Mouse (Mus musculus) liver, embryonic 15.5 days (tissue): ENCODE results near the gene Rpf1. TPM values are rescaled to one million over a fixed set of nuclear protein-coding genes. Genes with fewer than 3 reads are reported as not detected.

Experiments used
- ATAC-seq: fragments of 200-750 bp; cut with Nextera tagmentation; 2 replicates; pipeline ENCODE4 v1.8.0; 2017; ENCODE audit warnings: moderate number of reproducible peaks, mild to moderate bottlenecking, moderate library complexity; ENCODE audit not compliant: insufficient read depth
- H3K27ac ChIP-seq: fragments of 300-500 bp; sonication (generic); replicated peaks from 2 replicates; pipeline ENCODE4 v1.5.1; 2015; ENCODE audit warnings: mild to moderate bottlenecking, inconsistent platforms
- H3K27me3 ChIP-seq: fragments of 300-500 bp; sonication (generic); 2 replicates; pipeline ENCODE4 v1.6.1; 2015; ENCODE audit warnings: mild to moderate bottlenecking, inconsistent platforms
- H3K36me3 ChIP-seq: fragments of 300-500 bp; sonication (generic); replicated peaks from 2 replicates; pipeline ENCODE4 v1.6.1; 2015; ENCODE audit warnings: moderate library complexity, mild to moderate bottlenecking, inconsistent platforms
- H3K4me1 ChIP-seq: fragments of 300-500 bp; sonication (generic); replicated peaks from 2 replicates; pipeline ENCODE4 v1.6.1; 2015; ENCODE audit warnings: inconsistent platforms
- H3K4me2 ChIP-seq: fragments of 300-500 bp; sonication (generic); 2 replicates; pipeline ENCODE4 v1.6.1; 2015; ENCODE audit warnings: moderate library complexity, mild to moderate bottlenecking, inconsistent platforms
- H3K4me3 ChIP-seq: fragments of 300-500 bp; sonication (generic); replicated peaks from 2 replicates; pipeline ENCODE4 v1.5.1; 2015; ENCODE audit warnings: mild to moderate bottlenecking, inconsistent platforms
- H3K9ac ChIP-seq: fragments of 300-500 bp; sonication (generic); 2 replicates; pipeline ENCODE4 v1.6.1; 2015; ENCODE audit warnings: moderate library complexity, mild to moderate bottlenecking, inconsistent platforms
- H3K9me3 ChIP-seq: fragments of 300-500 bp; sonication (generic); replicated peaks from 2 replicates; pipeline ENCODE4 v1.6.1; 2016; ENCODE audit warnings: inconsistent platforms
- WGBS: fragments of 180-500 bp; shearing (Covaris S2); methylation state at CpG from one replicate; pipeline ENCODE4 v1.1.7; 2015; ENCODE audit warnings: mixed read lengths; ENCODE audit not compliant: insufficient replicate concordance; 5-methylcytosine and 5-hydroxymethylcytosine counted together
- polyA plus RNA-seq: library from polyadenylated mRNA; unstranded; fragments of >200 nt; fragmentation: Nextera tagmentation; extraction: Ambion mirVana; gene quantifications from 2 replicates; pipeline ENCODE4 v1.2.1, GENCODE M21; 2015

Gene Rpf1
- 25.7 and 25.9 TPM in 2 replicates for polyA plus RNA-seq

- under 1% methylated on average over 68 of the region's 82 CpGs for WGBS
- Histone ChIP-seq H3K4me2 (peak within 1 kb of the TSS; percentile 88), H3K36me3 (peaks cover 21% of the 10 kb centered on the region), H3K9ac (peak within 1 kb of the TSS; percentile 74), H3K9me3 (no peaks in the 10 kb centered on the region), H3K4me1 (peaks cover 19% of the 10 kb centered on the region), H3K4me3 (peak within 1 kb of the TSS; percentile 92), H3K27me3 (peaks cover 8% of the 10 kb centered on the region), H3K27ac (peak within 1 kb of the TSS; percentile 95)
- peak; percentile 95 for ATAC-seq
Measured at GRCm38 (mm10) chr3:146520798-146521651, at the start of gene Rpf1. Rpf1 (minus strand) TSS chr3:146521429.

GRCm38 (mm10) chr3:146570939-146571338 is 49.7 kb upstream of the Rpf1 start:
- H3K36me3 ChIP-seq = no peaks in the 10 kb centered on the region
- H3K27me3 ChIP-seq = no peaks in the 10 kb centered on the region
- no peak overlapping the region for H3K4me2 ChIP-seq
- no peak for ATAC-seq
- peak overlapping the region; percentile 57 for H3K27ac ChIP-seq
- 64% methylated on average over 6 of the region's 6 CpGs for WGBS
- H3K4me1 ChIP-seq = no peaks in the 10 kb centered on the region
- no peaks in the 10 kb centered on the region for H3K9me3 ChIP-seq
- no peak overlapping the region for H3K4me3 ChIP-seq
- no peak overlapping the region for H3K9ac ChIP-seq

- H3K9me3 ChIP-seq = no peaks in the 10 kb centered on the region
- H3K4me1 ChIP-seq = no peaks in the 10 kb centered on the region
- peak; percentile 81 for ATAC-seq
- no peak within 1 kb of the TSS for H3K4me3 ChIP-seq
- H3K9ac ChIP-seq = no peak within 1 kb of the TSS
- no peaks in the 10 kb centered on the region for H3K27me3 ChIP-seq
- WGBS = 59% methylated on average over 10 of the region's 10 CpGs
- H3K4me2 ChIP-seq = peak within 1 kb of the TSS; percentile 23; the same call in 1 of the 2 replicates
- peak within 1 kb of the TSS; percentile 57 for H3K27ac ChIP-seq
- H3K36me3 ChIP-seq = no peaks in the 10 kb centered on the region
Measured at GRCm38 (mm10) chr3:146570148-146570782, 49.0 kb upstream of the Rpf1 start, which contains the start of gene Uox. Uox (plus strand) TSS chr3:146570426.

- H3K4me1 ChIP-seq = no peaks in the 10 kb centered on the region
- H3K27me3 ChIP-seq = no peaks in the 10 kb centered on the region
- no peak overlapping the region for H3K4me3 ChIP-seq
- peak overlapping the region; percentile 56 for H3K27ac ChIP-seq
- H3K9ac ChIP-seq = no peak overlapping the region
- no peak for ATAC-seq
- no peaks in the 10 kb centered on the region for H3K36me3 ChIP-seq
- H3K9me3 ChIP-seq = no peaks in the 10 kb centered on the region
- no peak overlapping the region for H3K4me2 ChIP-seq
- 52% methylated on average over 3 of the region's 3 CpGs for WGBS
Measured at GRCm38 (mm10) chr3:146569594-146569993, 48.4 kb upstream of the Rpf1 start.

- WGBS = 47% methylated on average over 9 of the region's 9 CpGs
- no peak overlapping the region for H3K9ac ChIP-seq
Measured at GRCm38 (mm10) chr3:146567884-146568530, 46.8 kb upstream of the Rpf1 start.

GRCm38 (mm10) chr3:146567366-146567765 is 46.1 kb upstream of the Rpf1 start:
- no peaks in the 10 kb centered on the region for H3K9me3 ChIP-seq
- no peaks in the 10 kb centered on the region for H3K27me3 ChIP-seq
- H3K36me3 ChIP-seq = no peaks in the 10 kb centered on the region
- WGBS = 69% methylated on average over 7 of the region's 7 CpGs
- no peak for ATAC-seq
- H3K27ac ChIP-seq = no peak overlapping the region
- H3K4me1 ChIP-seq = no peaks in the 10 kb centered on the region
- H3K4me2 ChIP-seq = no peak overlapping the region
- no peak overlapping the region for H3K4me3 ChIP-seq
- no peak overlapping the region for H3K9ac ChIP-seq

More at GRCm38 (mm10) chr3:146567884-146568530, 46.8 kb upstream of the Rpf1 start:
- H3K27ac ChIP-seq = no peak overlapping the region
- peak; percentile 38; the same call in 1 of the 2 replicates for ATAC-seq
- H3K4me1 ChIP-seq = no peaks in the 10 kb centered on the region
- H3K27me3 ChIP-seq = no peaks in the 10 kb centered on the region
- no peaks in the 10 kb centered on the region for H3K9me3 ChIP-seq
- H3K4me2 ChIP-seq = no peak overlapping the region
- no peaks in the 10 kb centered on the region for H3K36me3 ChIP-seq
- H3K4me3 ChIP-seq = no peak overlapping the region

- Histone ChIP-seq H3K36me3 (no peaks in the 10 kb centered on the region), H3K9me3 (no peaks in the 10 kb centered on the region), H3K4me2 (no peak overlapping the region), H3K27me3 (no peaks in the 10 kb centered on the region), H3K4me3 (no peak overlapping the region), H3K4me1 (no peaks in the 10 kb centered on the region), H3K9ac (no peak overlapping the region), H3K27ac (no peak overlapping the region)
- no peak for ATAC-seq
- 64% methylated on average over 1 of the region's 1 CpGs for WGBS
Measured at GRCm38 (mm10) chr3:146565065-146565411, 43.8 kb upstream of the Rpf1 start.

- no peak overlapping the region for H3K4me2 ChIP-seq
- ATAC-seq = no peak
- no peak overlapping the region for H3K4me3 ChIP-seq
- H3K9ac ChIP-seq = no peak overlapping the region
- 40% methylated on average over 14 of the region's 14 CpGs for WGBS
- no peaks in the 10 kb centered on the region for H3K36me3 ChIP-seq
- H3K9me3 ChIP-seq = no peaks in the 10 kb centered on the region
- no peak overlapping the region for H3K27ac ChIP-seq
- no peaks in the 10 kb centered on the region for H3K27me3 ChIP-seq
- H3K4me1 ChIP-seq = no peaks in the 10 kb centered on the region
Measured at GRCm38 (mm10) chr3:146564268-146565064, 43.2 kb upstream of the Rpf1 start.

GRCm38 (mm10) chr3:146562936-146563335 is 41.7 kb upstream of the Rpf1 start:
- Histone ChIP-seq H3K4me2 (no peak overlapping the region), H3K36me3 (no peaks in the 10 kb centered on the region), H3K27ac (no peak overlapping the region), H3K4me1 (no peaks in the 10 kb centered on the region), H3K9ac (no peak overlapping the region), H3K4me3 (no peak overlapping the region), H3K9me3 (no peaks in the 10 kb centered on the region), H3K27me3 (no peaks in the 10 kb centered on the region)
- ATAC-seq = no peak
- WGBS = 73% methylated on average over 7 of the region's 7 CpGs

- Histone ChIP-seq H3K9me3 (no peaks in the 10 kb centered on the region), H3K27ac (no peak overlapping the region), H3K4me3 (no peak overlapping the region), H3K36me3 (no peaks in the 10 kb centered on the region), H3K4me2 (no peak overlapping the region), H3K9ac (no peak overlapping the region), H3K27me3 (no peaks in the 10 kb centered on the region), H3K4me1 (no peaks in the 10 kb centered on the region)
- ATAC-seq = no peak
- 72% methylated on average over 6 of the region's 6 CpGs for WGBS
Measured at GRCm38 (mm10) chr3:146557507-146557906, 36.3 kb upstream of the Rpf1 start.
